ENCODE assay signal across 9 mouse cellular contexts in the genomic region with DNA sequence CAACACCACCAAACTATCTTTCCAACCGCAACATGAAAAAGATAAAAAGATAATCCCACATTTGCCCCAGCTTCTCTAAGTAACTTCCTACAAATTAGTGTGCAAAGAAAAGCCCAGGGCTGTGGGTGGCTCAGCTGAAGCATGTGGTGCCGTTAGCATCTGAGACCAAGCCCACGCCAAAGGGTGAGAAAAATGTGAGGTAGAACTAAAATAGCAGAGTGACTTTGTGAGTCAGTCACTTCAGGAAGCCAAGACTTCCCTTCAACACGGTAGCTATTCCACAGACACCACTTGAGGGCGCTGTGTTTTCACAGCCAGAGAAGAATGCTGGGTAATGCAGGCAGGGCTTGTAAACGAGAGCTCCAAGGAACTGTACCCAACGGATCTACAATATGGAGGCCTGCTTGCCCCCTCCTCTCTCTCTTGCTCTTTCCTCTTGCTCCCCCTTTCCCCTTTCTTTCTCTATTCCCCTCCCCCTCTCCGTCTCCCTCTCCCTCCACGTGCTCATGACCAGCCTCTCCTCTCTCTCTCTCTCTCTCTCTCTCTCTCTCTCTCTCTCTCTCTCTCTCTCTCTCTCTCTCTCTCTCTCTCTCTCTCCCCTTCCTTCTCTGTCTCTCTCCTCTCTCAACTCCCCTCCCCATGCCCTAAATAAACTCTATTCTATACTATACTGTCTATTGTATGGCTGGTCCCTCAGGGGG. TPM values are rescaled to one million over a fixed set of nuclear protein-coding genes. Genes with fewer than 3 reads are reported as not detected.
DNase-seq lines count a peak whose midpoint lies in the region; ATAC-seq lines count a peak whose summit lies in the region.
"Had no signal": no experiment of that assay in that cellular context is flagged by ENCODE, and none has a peak within 500 bp of the region (broad histone marks: within the 10 kb centered on the region; RNA-seq: fewer than 3 reads in every experiment).

No protein-coding gene starts in this region.

- no peaks in the 10 kb centered on the region for H3K9me3 ChIP-seq in midbrain, embryonic 14.5 days (ENCODE audit: control insufficient read depth, low read length)
- H3K9me3 ChIP-seq in midbrain, embryonic 11.5 days (ENCODE audit: control insufficient read depth, low read length) = no peaks in the 10 kb centered on the region
- no peaks in the 10 kb centered on the region for H3K9me3 ChIP-seq in liver, embryonic 16.5 days (replicated peaks; ENCODE audit: control insufficient read depth, low read length)

- ATAC-seq in midbrain, embryonic 14.5 days (ENCODE audit: low FRiP score, low TSS enrichment) = no peak
- no peak for ATAC-seq in midbrain, embryonic 11.5 days (ENCODE audit: low FRiP score)
- ATAC-seq in erythroblast, adult 5-6 weeks (replicated peaks; ENCODE audit: low FRiP score, poor library complexity, severe bottlenecking) = peak; percentile 82
- no peak for ATAC-seq in liver, embryonic 16.5 days (ENCODE audit: low read depth)

- 42% methylated on average over 9 of the region's 9 CpGs for WGBS in midbrain, embryonic 14.5 days
- WGBS in midbrain, embryonic 11.5 days = 46% methylated on average over 9 of the region's 9 CpGs
- WGBS in liver, embryonic 16.5 days (ENCODE audit: insufficient replicate concordance) = 12% methylated on average over 9 of the region's 9 CpGs

- H3K9ac ChIP-seq in midbrain, embryonic 14.5 days (replicated peaks; ENCODE audit: low read length) = no peak overlapping the region
- no peak overlapping the region for H3K9ac ChIP-seq in midbrain, embryonic 11.5 days (ENCODE audit: low read length)
- H3K9ac ChIP-seq in liver, embryonic 16.5 days (ENCODE audit: low read depth, low read length) = no peak overlapping the region

- DNase-seq in midbrain, embryonic 14.5 days = peak; percentile 3
- DNase-seq in midbrain, embryonic 11.5 days (ENCODE audit: low spot score, missing footprints) = no peak
- peak; percentile 74 for DNase-seq in WW6 (ENCODE audit: low read depth, low spot score)
- peak; percentile 58 for DNase-seq in kidney, postnatal 14 days
- peak; percentile 11 for DNase-seq in right cerebral cortex, postnatal 4 days
- no peak for DNase-seq in adipocyte (ENCODE audit: low spot score)

- H3K27ac ChIP-seq in midbrain, embryonic 14.5 days (replicated peaks; ENCODE audit: low read depth, low read length) = no peak overlapping the region
- no peak overlapping the region for H3K27ac ChIP-seq in midbrain, embryonic 11.5 days (ENCODE audit: low read depth, low read length)
- H3K27ac ChIP-seq in liver, embryonic 16.5 days (ENCODE audit: low read length) = no peak overlapping the region

- H3K4me1 ChIP-seq in midbrain, embryonic 14.5 days (ENCODE audit: control insufficient read depth, insufficient read depth, low read length) = no peaks in the 10 kb centered on the region
- no peaks in the 10 kb centered on the region for H3K4me1 ChIP-seq in midbrain, embryonic 11.5 days (ENCODE audit: control insufficient read depth, insufficient read depth, low read length)
- no peaks in the 10 kb centered on the region; the same call in 1 of the 2 replicates for H3K4me1 ChIP-seq in liver, embryonic 16.5 days (ENCODE audit: control insufficient read depth, low read depth, low read length)

- H3K4me2 ChIP-seq in midbrain, embryonic 14.5 days (ENCODE audit: low read length) = no peak overlapping the region
- no peak overlapping the region for H3K4me2 ChIP-seq in midbrain, embryonic 11.5 days
- H3K4me2 ChIP-seq in liver, embryonic 16.5 days (ENCODE audit: low read depth, low read length) = peak overlapping the region; percentile 54

- no peak overlapping the region for H3K4me3 ChIP-seq in midbrain, embryonic 14.5 days (replicated peaks; ENCODE audit: low read depth, low read length)
- no peak overlapping the region for H3K4me3 ChIP-seq in midbrain, embryonic 11.5 days (ENCODE audit: low read depth, low read length)
- no peak overlapping the region for H3K4me3 ChIP-seq in liver, embryonic 16.5 days (ENCODE audit: low read depth, low read length)

- H3K27me3 ChIP-seq in midbrain, embryonic 14.5 days (ENCODE audit: control insufficient read depth, insufficient read depth, low read length) = no peaks in the 10 kb centered on the region
- no peaks in the 10 kb centered on the region for H3K27me3 ChIP-seq in midbrain, embryonic 11.5 days (ENCODE audit: control insufficient read depth, insufficient read depth, low read length)
- H3K27me3 ChIP-seq in liver, embryonic 16.5 days (ENCODE audit: control insufficient read depth, insufficient read depth, low read depth, low read length) = no peaks in the 10 kb centered on the region

- no peaks in the 10 kb centered on the region for H3K36me3 ChIP-seq in midbrain, embryonic 14.5 days (ENCODE audit: control insufficient read depth, insufficient read depth, low read length)
- no peaks in the 10 kb centered on the region for H3K36me3 ChIP-seq in midbrain, embryonic 11.5 days (ENCODE audit: control insufficient read depth, insufficient read depth, low read length)
- no peaks in the 10 kb centered on the region for H3K36me3 ChIP-seq in liver, embryonic 16.5 days (ENCODE audit: control insufficient read depth, insufficient read depth)

RNA-seq across cellular contexts. Expression of gene Gm7029, which starts 8.2 kb away (rescaled TPM):
- not detected in 2 replicates for polyA plus RNA-seq in midbrain, embryonic 14.5 days (2014; fragmentation: Nextera tagmentation; extraction: Ambion mirVana)
- polyA plus RNA-seq in midbrain, embryonic 11.5 days (2014; fragmentation: Nextera tagmentation; extraction: Ambion mirVana) = not detected in 2 replicates
- total RNA-seq in erythroblast, adult 5-6 weeks (2015; ENCODE audit: low replicate concordance) = not detected in 2 replicates
- not detected in 2 replicates for total RNA-seq in erythroblast, adult 5-6 weeks (2017; ENCODE audit: low replicate concordance)
- not detected in 2 replicates for polyA plus RNA-seq in liver, embryonic 16.5 days (2015; fragmentation: Nextera tagmentation; extraction: Ambion mirVana)
- polyA plus RNA-seq: lung, embryonic 16.5 days had no signal

RNA-seq across cellular contexts. Expression of gene Cd320, which starts 22.6 kb away (rescaled TPM):
- polyA plus RNA-seq in midbrain, embryonic 14.5 days (2014; fragmentation: Nextera tagmentation; extraction: Ambion mirVana) = 55.1 and 59.8 TPM in 2 replicates
- 67.5 and 70.5 TPM in 2 replicates for polyA plus RNA-seq in midbrain, embryonic 11.5 days (2014; fragmentation: Nextera tagmentation; extraction: Ambion mirVana)
- total RNA-seq in erythroblast, adult 5-6 weeks (2015; ENCODE audit: low replicate concordance) = 3.1 and 3.3 TPM in 2 replicates
- total RNA-seq in erythroblast, adult 5-6 weeks (2017; ENCODE audit: low replicate concordance) = not detected in 2 replicates
- 11.9 and 12.1 TPM in 2 replicates for polyA plus RNA-seq in liver, embryonic 16.5 days (2015; fragmentation: Nextera tagmentation; extraction: Ambion mirVana)

RNA-seq across cellular contexts. Expression of gene Kifc1, which starts 25.0 kb away (rescaled TPM):
- polyA plus RNA-seq in midbrain, embryonic 14.5 days (2014; fragmentation: Nextera tagmentation; extraction: Ambion mirVana) = 2.2 and 2.5 TPM in 2 replicates
- polyA plus RNA-seq in midbrain, embryonic 11.5 days (2014; fragmentation: Nextera tagmentation; extraction: Ambion mirVana) = 8.1 and 11.4 TPM in 2 replicates
- total RNA-seq in erythroblast, adult 5-6 weeks (2015; ENCODE audit: low replicate concordance) = 5.0 and 17.6 TPM in 2 replicates
- total RNA-seq in erythroblast, adult 5-6 weeks (2017; ENCODE audit: low replicate concordance) = 47.5 and 80.7 TPM in 2 replicates
- 5.8 and 6.1 TPM in 2 replicates for polyA plus RNA-seq in liver, embryonic 16.5 days (2015; fragmentation: Nextera tagmentation; extraction: Ambion mirVana)

RNA-seq across cellular contexts. Expression of gene Platr17, which starts 39.5 kb away (rescaled TPM):
- 1.1 TPM in 1 of 2 replicates, not detected in the other for polyA plus RNA-seq in midbrain, embryonic 14.5 days (2014; fragmentation: Nextera tagmentation; extraction: Ambion mirVana)
- polyA plus RNA-seq in midbrain, embryonic 11.5 days (2014; fragmentation: Nextera tagmentation; extraction: Ambion mirVana) = 0.22 TPM in 1 of 2 replicates, not detected in the other
- not detected in 2 replicates for total RNA-seq in erythroblast, adult 5-6 weeks (2015; ENCODE audit: low replicate concordance)
- total RNA-seq in erythroblast, adult 5-6 weeks (2017; ENCODE audit: low replicate concordance) = 9.7 TPM in 1 of 2 replicates, not detected in the other
- polyA plus RNA-seq in liver, embryonic 16.5 days (2015; fragmentation: Nextera tagmentation; extraction: Ambion mirVana) = 0.21 and 0.54 TPM in 2 replicates

RNA-seq across cellular contexts. Expression of gene Ndufa7, which starts 41.1 kb away (rescaled TPM):
- polyA plus RNA-seq in midbrain, embryonic 14.5 days (2014; fragmentation: Nextera tagmentation; extraction: Ambion mirVana) = 497 and 604 TPM in 2 replicates
- polyA plus RNA-seq in midbrain, embryonic 11.5 days (2014; fragmentation: Nextera tagmentation; extraction: Ambion mirVana) = 408 and 456 TPM in 2 replicates
- total RNA-seq in erythroblast, adult 5-6 weeks (2015; ENCODE audit: low replicate concordance) = 50.6 and 57.5 TPM in 2 replicates
- 35.4 and 46.6 TPM in 2 replicates for total RNA-seq in erythroblast, adult 5-6 weeks (2017; ENCODE audit: low replicate concordance)
- 243 and 245 TPM in 2 replicates for polyA plus RNA-seq in liver, embryonic 16.5 days (2015; fragmentation: Nextera tagmentation; extraction: Ambion mirVana)

Comparison
In these comparisons a context has a peak if more than half of its experiments do, and no peak if none do; other contexts are left out.
1. DNase-seq: peak in midbrain, embryonic 14.5 days (single experiment), WW6 (single experiment), kidney, postnatal 14 days (single experiment) and right cerebral cortex, postnatal 4 days (single experiment); none in midbrain, embryonic 11.5 days (single experiment) and adipocyte (single experiment).